Mouse (Mus musculus) gastrocnemius, adult 2 months (tissue): ENCODE measurements around the gene Slc5a3. TPM values are rescaled to one million over a fixed set of nuclear protein-coding genes. Genes with fewer than 3 reads are reported as not detected.
A peak's percentile ranks its signal among the peaks of the same experiment; 100 is the strongest.
"Not testable (repeated sequence)": the region's sequence is repeated elsewhere in the genome, so short reads cannot be mapped to it uniquely, and the experiment has no call there.

ENCODE experiments used
- DNase-seq: peaks from one replicate; pipeline ENCODE4 v3.0.0; 2022
- H3K27ac ChIP-seq: fragments of 200-600 bp; 2 replicates; pipeline ENCODE4 v1.8.1; 2022; ENCODE audit warnings: mild to moderate bottlenecking
- H3K4me3 ChIP-seq: fragments of 200-600 bp; 2 replicates; pipeline ENCODE4 v1.8.1; 2022; ENCODE audit warnings: mild to moderate bottlenecking, moderate library complexity
- CTCF ChIP-seq: fragments of 200-600 bp; IDR thresholded peaks from 2 replicates; pipeline ENCODE4 v1.8.1; 2022; ENCODE audit warnings: antibody characterized with exemption, mild to moderate bottlenecking, moderate library complexity
- intact Hi-C: fragments of 180-260 bp; cut with DNase I; formaldehyde crosslinking; loops from one replicate; pipeline ENCODE4 v1.15.1; 2025
- total RNA-seq, 2 experiments: library from RNA; stranded (reverse); gene quantifications; 2 replicates each; pipeline ENCODE4 v1.2.3; 2021

Slc5a3 gene
- total RNA-seq, 2 experiments from 2014 or later = 2.3 to 7.8 TPM

GRCm38 (mm10) chr16:92089225-92089624 is 31.1 kb downstream of the Slc5a3 start:
- Histone ChIP-seq H3K27ac (no peak overlapping the region), H3K4me3 (no peak overlapping the region)
- TF ChIP-seq CTCF = no peak
- no peak for DNase-seq
- intact Hi-C loops = no loop called here

- Histone ChIP-seq H3K4me3 (no peak overlapping the region), H3K27ac (no peak overlapping the region)
- no peak for TF ChIP-seq CTCF
- intact Hi-C loops = no loop called here
- DNase-seq = no peak
Observed at GRCm38 (mm10) chr16:92091876-92092275, 33.8 kb downstream of the Slc5a3 start.

- TF ChIP-seq CTCF = no peak
- intact Hi-C loops = no loop called here
- no peak overlapping the region for H3K4me3 ChIP-seq
- no peak overlapping the region for H3K27ac ChIP-seq
- DNase-seq = no peak
Observed at GRCm38 (mm10) chr16:92098351-92099051, 40.4 kb downstream of the Slc5a3 start.

GRCm38 (mm10) chr16:92099598-92099997 is 41.5 kb downstream of the Slc5a3 start:
- TF ChIP-seq CTCF = no peak
- H3K4me3 ChIP-seq = no peak overlapping the region
- intact Hi-C loops = no loop called here
- DNase-seq = no peak
- no peak overlapping the region for H3K27ac ChIP-seq

GRCm38 (mm10) chr16:92100111-92100510 is 42.0 kb downstream of the Slc5a3 start:
- Histone ChIP-seq H3K4me3 (no peak overlapping the region), H3K27ac (no peak overlapping the region)
- DNase-seq = no peak
- intact Hi-C loops = loop anchor here (5.0 kb wide), 1 partner anchor 43 kb away; the partner anchor contains the start of genes Gm49711, Mrps6 and Slc5a3
- TF ChIP-seq CTCF = no peak

GRCm38 (mm10) chr16:92102115-92102514 is 44.0 kb downstream of the Slc5a3 start:
- no peak for TF ChIP-seq CTCF
- Histone ChIP-seq H3K4me3 (no peak overlapping the region), H3K27ac (peak overlapping the region; percentile 64)
- DNase-seq = peak; percentile 66
- intact Hi-C loops = loop anchor here (5.0 kb wide), 1 partner anchor 45 kb away; the partner anchor contains the start of genes Gm49711, Mrps6 and Slc5a3

- intact Hi-C loops = loop anchor here (5.0 kb wide), 1 partner anchor 46 kb away; the partner anchor contains the start of genes Gm49711, Mrps6 and Slc5a3
- DNase-seq, H3K4me3 ChIP-seq: not testable (repeated sequence)
- H3K27ac ChIP-seq = peak overlapping the region; percentile 64
Observed at GRCm38 (mm10) chr16:92102931-92103330, 44.8 kb downstream of the Slc5a3 start.

- intact Hi-C loops = loop anchor here (5.0 kb wide), 1 partner anchor 46 kb away; the partner anchor contains the start of genes Gm49711, Mrps6 and Slc5a3
- H3K27ac ChIP-seq = peak overlapping the region; percentile 48; the same call in 1 of the 2 replicates
- no peak overlapping the region for H3K4me3 ChIP-seq
- TF ChIP-seq CTCF = peak; percentile 16; the same call in 1 of the 2 replicates
- no peak for DNase-seq
Observed at GRCm38 (mm10) chr16:92103572-92104331, 45.6 kb downstream of the Slc5a3 start.

- no peak for DNase-seq
- no peak overlapping the region for H3K4me3 ChIP-seq
- peak overlapping the region; percentile 48; the same call in 1 of the 2 replicates for H3K27ac ChIP-seq
- TF ChIP-seq CTCF = no peak
- intact Hi-C loops = loop anchor here (5.0 kb wide), 1 partner anchor 47 kb away; the partner anchor contains the start of genes Gm49711, Mrps6 and Slc5a3
Observed at GRCm38 (mm10) chr16:92104332-92104590, 46.1 kb downstream of the Slc5a3 start.

GRCm38 (mm10) chr16:92104951-92105350 is 46.8 kb downstream of the Slc5a3 start:
- DNase-seq = no peak
- Histone ChIP-seq H3K27ac (no peak overlapping the region), H3K4me3 (no peak overlapping the region)
- intact Hi-C loops = loop anchor here (5.0 kb wide), 1 partner anchor 48 kb away; the partner anchor contains the start of genes Gm49711, Mrps6 and Slc5a3
- TF ChIP-seq CTCF = no peak

- intact Hi-C loops = no loop called here
- no peak overlapping the region for H3K4me3 ChIP-seq
- no peak overlapping the region; the same call in 1 of the 2 replicates for H3K27ac ChIP-seq
- no peak; the same call in 1 of the 2 replicates for TF ChIP-seq CTCF
- no peak for DNase-seq
Observed at GRCm38 (mm10) chr16:92105631-92106030, 47.5 kb downstream of the Slc5a3 start.

GRCm38 (mm10) chr16:92107346-92107745 is 49.2 kb downstream of the Slc5a3 start:
- TF ChIP-seq CTCF = no peak
- H3K4me3 ChIP-seq = no peak overlapping the region
- intact Hi-C loops = no loop called here
- H3K27ac ChIP-seq = no peak overlapping the region
- no peak for DNase-seq

GRCm38 (mm10) chr16:92114706-92115241 is 56.7 kb downstream of the Slc5a3 start:
- no peak for TF ChIP-seq CTCF
- Histone ChIP-seq H3K27ac (0 out of 2 replicates have a peak overlapping the region, but pooled peaks have one; percentile 8), H3K4me3 (no peak overlapping the region)
- peak; percentile 46 for DNase-seq
- intact Hi-C loops = no loop called here
